Mouse (Mus musculus) limb, embryonic 15.5 days (tissue): Measurements from ENCODE around the gene Ccdc13. TPM values are rescaled to one million over a fixed set of nuclear protein-coding genes. Genes with fewer than 3 reads are reported as not detected.

Experiments
- ATAC-seq: fragments of 200-750 bp; cut with Nextera tagmentation; 2 replicates; pipeline ENCODE4 v1.8.0; 2017; ENCODE audit warnings: low read depth, moderate TSS enrichment; ENCODE audit not compliant: insufficient number of reproducible peaks, low FRiP score, low TSS enrichment
- H3K27ac ChIP-seq: fragments of 300-500 bp; sonication (generic); 2 replicates; pipeline ENCODE4 v1.5.1; 2015; ENCODE audit warnings: moderate library complexity, mild to moderate bottlenecking, inconsistent platforms
- H3K27me3 ChIP-seq: fragments of 300-500 bp; sonication (generic); 2 replicates; pipeline ENCODE4 v1.6.1; 2015; ENCODE audit warnings: inconsistent platforms
- H3K36me3 ChIP-seq: fragments of 300-500 bp; sonication (generic); 2 replicates; pipeline ENCODE4 v1.6.1; 2015; ENCODE audit warnings: inconsistent platforms
- H3K4me1 ChIP-seq: fragments of 300-500 bp; sonication (generic); 2 replicates; pipeline ENCODE4 v1.6.1; 2015; ENCODE audit warnings: inconsistent platforms
- H3K4me2 ChIP-seq: fragments of 300-500 bp; sonication (generic); 2 replicates; pipeline ENCODE4 v1.6.1; 2015; ENCODE audit warnings: mild to moderate bottlenecking, inconsistent platforms
- H3K4me3 ChIP-seq: fragments of 300-500 bp; sonication (generic); 2 replicates; pipeline ENCODE4 v1.5.1; 2015; ENCODE audit warnings: mild to moderate bottlenecking, inconsistent platforms
- H3K9ac ChIP-seq: fragments of 300-500 bp; sonication (generic); 2 replicates; pipeline ENCODE4 v1.6.1; 2015; ENCODE audit warnings: inconsistent platforms
- H3K9me3 ChIP-seq: fragments of 300-500 bp; sonication (generic); 2 replicates; pipeline ENCODE4 v1.6.1; 2016; ENCODE audit warnings: inconsistent platforms
- WGBS: fragments of 180-500 bp; shearing (Covaris S2); methylation state at CpG from one replicate; pipeline ENCODE4 v1.1.7; 2015; 5-methylcytosine and 5-hydroxymethylcytosine counted together
- polyA plus RNA-seq: library from polyadenylated mRNA; unstranded; fragments of >200 nt; fragmentation: Nextera tagmentation; extraction: Ambion mirVana; gene quantifications from 2 replicates; pipeline ENCODE4 v1.2.1, GENCODE M21; 2015

Gene Ccdc13
- polyA plus RNA-seq, 1 experiment from 2014 or later: 0.46 TPM

DNA sequence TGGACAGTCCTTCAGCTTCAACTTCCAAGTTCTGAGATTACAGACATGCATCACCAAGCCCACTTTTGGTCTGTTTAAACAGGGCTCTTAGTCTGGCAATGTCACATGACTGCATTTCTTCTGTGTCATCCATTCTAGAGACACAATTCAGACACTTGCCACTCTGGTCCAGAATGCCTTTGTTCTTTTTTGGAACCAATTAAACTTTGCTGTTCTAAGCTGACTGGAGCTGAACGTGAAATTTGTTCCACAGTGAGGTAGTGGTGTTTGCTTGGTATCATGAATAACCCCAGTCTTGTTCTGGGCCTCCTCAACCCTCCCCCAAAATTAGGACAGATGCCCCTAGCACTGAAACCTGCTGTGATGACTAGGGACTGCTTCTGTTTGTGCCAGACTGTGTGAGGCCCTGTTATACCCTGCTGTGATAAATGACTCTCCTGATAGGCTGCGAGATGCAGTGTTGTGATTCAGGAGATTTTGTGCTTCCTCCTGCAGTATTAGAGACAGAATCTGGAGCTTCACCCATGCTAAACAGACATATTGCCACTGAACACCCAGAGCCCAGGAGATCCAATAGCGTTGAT lies 26.3 kb upstream of the Ccdc13 start:
- Histone ChIP-seq H3K4me3 (no peak overlapping the region), H3K27ac (no peak overlapping the region), H3K36me3 (no peaks in the 10 kb centered on the region), H3K4me2 (no peak overlapping the region), H3K9ac (no peak overlapping the region), H3K9me3 (no peaks in the 10 kb centered on the region), H3K27me3 (no peaks in the 10 kb centered on the region), H3K4me1 (no peaks in the 10 kb centered on the region)
- ATAC-seq: no peak
- 45% methylated on average over 3 of the region's 3 CpGs for WGBS

- H3K4me1 ChIP-seq: no peaks in the 10 kb centered on the region
- 54% methylated on average over 4 of the region's 4 CpGs for WGBS
- H3K27ac ChIP-seq: no peak overlapping the region
- no peak overlapping the region for H3K9ac ChIP-seq
- no peak overlapping the region for H3K4me2 ChIP-seq
- ATAC-seq: no peak
- H3K9me3 ChIP-seq: no peaks in the 10 kb centered on the region
- H3K36me3 ChIP-seq: no peaks in the 10 kb centered on the region
- no peaks in the 10 kb centered on the region for H3K27me3 ChIP-seq
- H3K4me3 ChIP-seq: no peak overlapping the region
These were observed 25.6 kb upstream of the Ccdc13 start for GRCm38 (mm10) chr9:121864837-121865236.

DNA sequence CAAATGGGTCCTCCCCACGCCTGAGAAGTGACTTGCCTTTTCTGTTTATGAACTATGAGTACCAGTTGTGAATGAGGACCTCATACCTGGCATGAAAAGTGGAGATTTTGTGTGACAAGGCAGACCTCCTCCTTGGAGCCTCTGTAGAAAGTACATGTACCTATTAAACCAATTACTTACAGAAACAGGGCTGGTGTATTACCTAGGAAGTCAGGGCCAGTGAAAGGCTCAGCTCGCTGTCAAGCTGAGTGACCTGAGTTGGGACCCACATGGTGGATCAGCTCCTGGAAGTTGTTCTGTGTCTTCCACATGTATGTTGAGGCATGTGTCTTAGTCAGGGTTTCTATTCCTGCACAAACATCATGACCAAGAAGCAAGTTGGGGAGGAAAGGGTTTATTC lies 21.7 kb upstream of the Ccdc13 start:
- Histone ChIP-seq H3K4me3 (no peak overlapping the region), H3K9me3 (no peaks in the 10 kb centered on the region), H3K27me3 (no peaks in the 10 kb centered on the region), H3K36me3 (no peaks in the 10 kb centered on the region), H3K4me2 (no peak overlapping the region), H3K27ac (no peak overlapping the region), H3K9ac (no peak overlapping the region), H3K4me1 (peaks cover 5% of the 10 kb centered on the region; the same call in 1 of the 2 replicates)
- WGBS: 78% methylated on average over 2 of the region's 2 CpGs
- ATAC-seq: no peak

- no peak overlapping the region for H3K4me2 ChIP-seq
- H3K36me3 ChIP-seq: no peaks in the 10 kb centered on the region
- peaks cover 5% of the 10 kb centered on the region; the same call in 1 of the 2 replicates for H3K4me1 ChIP-seq
- no peaks in the 10 kb centered on the region for H3K9me3 ChIP-seq
- no peaks in the 10 kb centered on the region for H3K27me3 ChIP-seq
- ATAC-seq: no peak
- H3K4me3 ChIP-seq: no peak overlapping the region
- WGBS: 92% methylated on average over 2 of the region's 2 CpGs
- H3K27ac ChIP-seq: no peak overlapping the region
- no peak overlapping the region for H3K9ac ChIP-seq
These were observed 20.1 kb upstream of the Ccdc13 start for GRCm38 (mm10) chr9:121859345-121859744.

GRCm38 (mm10) chr9:121858153-121858488 lies 18.9 kb upstream of the Ccdc13 start, which contains the start of gene Higd1a:
Gene Higd1a (minus strand): TSS chr9:121858362.
- ATAC-seq: no peak
- WGBS: 17% methylated on average over 6 of the region's 6 CpGs
- Histone ChIP-seq H3K4me1 (peaks cover 5% of the 10 kb centered on the region; the same call in 1 of the 2 replicates), H3K36me3 (no peaks in the 10 kb centered on the region), H3K27me3 (no peaks in the 10 kb centered on the region), H3K9me3 (no peaks in the 10 kb centered on the region), H3K4me3 (peak within 1 kb of the TSS; percentile 63), H3K9ac (peak within 1 kb of the TSS; percentile 66), H3K4me2 (peak within 1 kb of the TSS; percentile 71), H3K27ac (peak within 1 kb of the TSS; percentile 98)

- Histone ChIP-seq H3K9me3 (no peaks in the 10 kb centered on the region), H3K4me3 (peak overlapping the region; percentile 63), H3K36me3 (no peaks in the 10 kb centered on the region), H3K27me3 (no peaks in the 10 kb centered on the region), H3K4me2 (peak overlapping the region; percentile 71), H3K27ac (peak overlapping the region; percentile 98), H3K4me1 (peaks cover 5% of the 10 kb centered on the region; the same call in 1 of the 2 replicates), H3K9ac (peak overlapping the region; percentile 66)
- under 1% methylated on average over 68 of the region's 70 CpGs for WGBS
- peak; percentile 98 for ATAC-seq
These were observed 18.4 kb upstream of the Ccdc13 start for GRCm38 (mm10) chr9:121857474-121858152.

- Histone ChIP-seq H3K27me3 (no peaks in the 10 kb centered on the region), H3K27ac (peak overlapping the region; percentile 98), H3K9me3 (no peaks in the 10 kb centered on the region), H3K36me3 (peaks cover 3% of the 10 kb centered on the region), H3K4me1 (peaks cover 5% of the 10 kb centered on the region; the same call in 1 of the 2 replicates), H3K9ac (peak overlapping the region; percentile 66), H3K4me3 (peak overlapping the region; percentile 63), H3K4me2 (peak overlapping the region; percentile 71)
- under 1% methylated on average over 37 of the region's 39 CpGs for whole genome bisulfite sequencing
- peak; percentile 20 for ATAC-seq
These were observed 17.6 kb upstream of the Ccdc13 start for GRCm38 (mm10) chr9:121856649-121857416.

GRCm38 (mm10) chr9:121854246-121854645 lies 15.0 kb upstream of the Ccdc13 start:
- Histone ChIP-seq H3K9me3 (no peaks in the 10 kb centered on the region), H3K36me3 (peaks cover 24% of the 10 kb centered on the region), H3K4me2 (no peak overlapping the region), H3K27me3 (no peaks in the 10 kb centered on the region), H3K27ac (no peak overlapping the region), H3K9ac (no peak overlapping the region), H3K4me1 (peaks cover 5% of the 10 kb centered on the region; the same call in 1 of the 2 replicates), H3K4me3 (no peak overlapping the region)
- WGBS: 84% methylated on average over 3 of the region's 3 CpGs
- ATAC-seq: no peak

- H3K9me3 ChIP-seq: no peaks in the 10 kb centered on the region
- peaks cover 51% of the 10 kb centered on the region for H3K36me3 ChIP-seq
- no peak for ATAC-seq
These were observed 8.6 kb upstream of the Ccdc13 start for GRCm38 (mm10) chr9:121847842-121848241.

DNA sequence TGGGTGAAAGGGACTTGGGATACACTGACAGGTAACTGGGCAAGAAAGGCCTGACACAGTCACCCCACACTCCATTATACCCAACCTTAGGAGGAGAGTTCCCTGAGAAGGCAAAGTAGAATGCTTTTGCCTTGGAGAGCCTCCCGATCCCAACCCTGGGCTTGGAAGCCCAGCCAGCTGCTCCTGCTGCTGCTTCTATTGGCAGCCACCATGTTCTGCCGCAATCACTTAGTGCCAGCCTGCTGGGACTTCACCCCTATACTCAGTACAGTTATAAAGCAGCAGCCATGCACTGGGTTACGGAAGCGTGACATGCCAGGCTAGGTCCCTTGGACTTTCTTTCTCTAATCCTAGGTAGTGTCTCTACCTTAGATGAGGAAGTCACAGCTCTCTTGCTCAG lies 7.9 kb upstream of the Ccdc13 start:
- Histone ChIP-seq H3K36me3 (peaks cover 50% of the 10 kb centered on the region), H3K4me1 (0 out of 2 replicates have a peak, but pooled peaks cover 2% of the 10 kb centered on the region), H3K9me3 (no peaks in the 10 kb centered on the region), H3K27ac (no peak overlapping the region), H3K4me2 (no peak overlapping the region), H3K27me3 (no peaks in the 10 kb centered on the region), H3K9ac (no peak overlapping the region), H3K4me3 (no peak overlapping the region)
- ATAC-seq: no peak
- 91% methylated on average over 4 of the region's 4 CpGs for WGBS

More at GRCm38 (mm10) chr9:121847842-121848241, 8.6 kb upstream of the Ccdc13 start:
- Histone ChIP-seq H3K4me1 (0 out of 2 replicates have a peak, but pooled peaks cover 2% of the 10 kb centered on the region), H3K4me3 (no peak overlapping the region), H3K4me2 (no peak overlapping the region), H3K9ac (no peak overlapping the region), H3K27ac (no peak overlapping the region), H3K27me3 (no peaks in the 10 kb centered on the region)
- 76% methylated on average over 5 of the region's 5 CpGs for WGBS

DNA sequence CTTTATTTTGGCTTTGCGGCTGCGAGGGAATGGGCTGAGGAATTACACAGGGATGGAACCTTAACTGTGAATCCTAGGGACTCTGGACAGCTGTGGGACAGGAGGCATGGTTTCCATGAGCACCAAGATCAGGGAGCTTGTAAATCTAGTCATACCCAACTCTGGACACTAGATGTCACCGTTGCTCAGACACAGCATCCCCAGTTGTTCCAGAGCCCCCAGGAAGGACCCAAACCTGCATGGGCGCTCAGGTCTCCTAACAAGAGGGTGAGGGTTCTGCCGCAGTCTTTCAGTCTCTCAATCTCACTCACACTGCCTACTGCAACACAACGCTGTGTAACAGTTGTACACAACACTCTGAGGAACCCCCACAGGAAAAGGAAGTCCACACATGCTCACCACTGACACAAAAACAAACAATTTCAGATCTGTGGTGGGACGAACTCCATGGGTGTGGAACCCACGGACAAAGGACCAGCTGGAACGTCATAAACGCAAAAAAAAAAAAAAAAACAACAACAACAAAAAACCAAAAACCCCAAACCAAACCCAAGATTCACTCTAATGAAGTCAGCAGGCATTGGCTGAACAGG lies 7.4 kb upstream of the Ccdc13 start:
- H3K9me3 ChIP-seq: no peaks in the 10 kb centered on the region
- no peak overlapping the region for H3K4me2 ChIP-seq
- H3K36me3 ChIP-seq: peaks cover 45% of the 10 kb centered on the region
- no peaks in the 10 kb centered on the region for H3K27me3 ChIP-seq
- 0 out of 2 replicates have a peak, but pooled peaks cover 2% of the 10 kb centered on the region for H3K4me1 ChIP-seq
- H3K27ac ChIP-seq: no peak overlapping the region
- 51% methylated on average over 10 of the region's 10 CpGs for WGBS
- no peak for ATAC-seq
- no peak overlapping the region for H3K9ac ChIP-seq
- H3K4me3 ChIP-seq: no peak overlapping the region
